Mouse (Mus musculus): ENCODE data around the gene Traf7. TPM values are rescaled to one million over a fixed set of nuclear protein-coding genes. Genes with fewer than 3 reads are reported as not detected.

Traf7 gene
- total RNA-seq (2021): 10 to 100 TPM; 47.2 to 60.9 TPM
- long read RNA-seq, experiment 1, transcript Traf7-215 (21 exons, 3,003 nt): major isoform, 17 of 82 reads
- long read RNA-seq, experiment 1, transcript Traf7-202 (20 exons, 2,504 nt): minor isoform, 6 of 82 reads
- long read RNA-seq, experiment 1, partial matches to known transcripts: 20 of 82 reads
- long read RNA-seq, experiment 1, other reads (novel, unspliced or antisense): 36 of 82 reads
- long read RNA-seq, experiment 2, transcript Traf7-215 (21 exons, 3,003 nt): major isoform, 11 of 56 reads
- long read RNA-seq, experiment 2, transcript Traf7-202 (20 exons, 2,504 nt): minor isoform, 6 of 56 reads
- long read RNA-seq, experiment 2, partial matches to known transcripts: 10 of 56 reads
- long read RNA-seq, experiment 2, other reads (novel, unspliced or antisense): 28 of 56 reads

DNA sequence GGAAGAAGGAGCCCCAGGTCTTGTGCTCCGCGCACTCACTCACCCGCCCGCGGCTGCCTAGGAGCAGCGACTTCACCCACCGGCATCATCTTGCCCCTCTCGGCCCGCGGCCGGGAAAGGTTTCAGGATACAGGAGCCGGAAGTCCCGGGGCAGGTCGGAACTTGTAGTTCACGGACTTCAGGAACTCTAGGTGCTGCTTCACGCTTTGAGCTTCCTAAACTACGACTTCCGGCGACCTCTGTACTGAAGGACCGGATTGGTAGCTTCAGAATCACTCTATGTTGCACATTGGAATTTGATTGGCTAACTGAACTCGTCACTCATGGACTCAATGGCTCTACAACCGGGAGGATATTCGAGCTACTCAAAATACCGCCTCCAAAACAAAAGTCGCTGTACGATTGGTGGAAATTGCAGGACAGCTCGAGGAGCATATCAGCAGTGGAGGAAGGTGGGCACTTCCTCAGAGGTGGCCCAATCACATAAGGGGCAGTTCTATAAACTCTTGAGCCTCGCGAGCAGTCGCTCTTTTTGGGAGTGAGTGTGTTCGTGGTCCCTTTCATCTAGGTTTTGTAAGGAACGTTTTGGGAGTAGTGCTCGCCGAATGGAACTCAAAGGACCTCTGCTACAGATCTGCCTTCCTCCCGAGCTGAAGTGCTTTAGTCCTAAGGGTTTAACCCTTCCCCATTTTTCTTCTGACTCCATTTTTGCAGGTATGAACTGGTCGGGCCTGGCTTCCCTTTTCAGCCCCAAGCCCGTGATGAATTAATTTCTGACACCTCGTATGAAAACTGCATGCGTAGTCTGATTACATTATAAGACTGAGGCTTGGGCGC, at the start of gene Traf7:
Gene Traf7 (minus strand): TSS at position 216 of the 837 bp plus-strand sequence.
- DNase-seq: peak; percentile 85

GRCm38 (mm10) chr17:24573811-24574210, 46.1 kb upstream of the Traf7 start:
- no peak for DNase-seq

- DNase-seq: no peak
Observed at GRCm38 (mm10) chr17:24572651-24573245, 45.0 kb upstream of the Traf7 start.

DNA sequence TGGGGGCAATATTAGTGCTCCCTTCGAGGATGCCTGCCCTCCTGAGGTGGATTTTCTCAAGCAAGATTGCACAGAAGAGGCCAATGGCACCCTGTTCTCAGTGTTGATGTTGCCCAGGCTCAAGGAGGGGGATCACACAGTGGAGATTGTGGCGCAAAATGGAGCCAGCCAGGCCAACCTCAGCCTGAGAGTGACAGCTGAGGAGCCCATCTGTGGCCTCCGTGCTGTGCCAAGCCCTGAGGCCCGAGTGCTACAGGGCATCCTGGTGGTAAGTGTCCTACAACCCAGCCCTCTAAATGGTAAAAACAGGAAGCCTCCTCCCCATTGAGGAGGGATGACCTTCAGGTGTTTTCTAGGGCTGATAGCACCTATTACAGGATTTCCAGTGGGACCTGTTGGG, 42.1 kb upstream of the Traf7 start:
- DNase-seq: no peak

DNA sequence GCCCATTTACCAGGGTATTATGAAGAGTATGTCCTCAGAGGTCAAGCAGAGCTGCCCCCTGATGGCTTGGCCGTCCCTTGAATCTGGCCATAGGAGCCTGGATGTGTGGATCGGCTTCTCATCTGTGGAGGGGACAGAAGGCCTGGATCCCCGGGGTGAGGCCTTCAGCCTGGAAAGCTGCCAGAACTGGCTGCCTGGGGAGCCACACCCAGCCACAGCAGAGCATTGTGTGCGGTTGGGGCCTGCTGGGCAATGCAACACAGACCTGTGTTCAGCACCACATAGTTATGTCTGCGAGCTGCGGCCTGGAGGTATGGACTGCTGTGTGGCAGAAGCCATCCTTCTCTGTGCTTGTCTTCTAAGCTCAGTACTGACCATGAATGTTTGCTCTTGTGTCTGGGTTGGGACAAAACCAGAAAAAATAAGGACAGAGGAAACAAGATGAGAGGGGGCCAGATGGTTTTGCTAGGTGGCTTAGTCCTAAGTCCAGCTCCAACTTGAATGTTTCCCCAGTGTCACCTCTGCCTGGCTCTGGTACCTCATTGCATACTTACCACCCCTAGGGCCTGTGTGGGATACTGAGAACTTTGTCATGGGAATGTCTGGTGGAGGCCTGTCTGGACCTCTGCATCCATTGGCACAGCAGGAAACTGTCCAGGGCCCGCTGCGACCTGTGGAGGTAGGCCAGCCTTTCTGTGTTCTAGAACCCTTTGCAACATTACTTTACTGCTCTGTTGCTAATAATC, 39.5 kb upstream of the Traf7 start:
- DNase-seq: peak; percentile 44

DNA sequence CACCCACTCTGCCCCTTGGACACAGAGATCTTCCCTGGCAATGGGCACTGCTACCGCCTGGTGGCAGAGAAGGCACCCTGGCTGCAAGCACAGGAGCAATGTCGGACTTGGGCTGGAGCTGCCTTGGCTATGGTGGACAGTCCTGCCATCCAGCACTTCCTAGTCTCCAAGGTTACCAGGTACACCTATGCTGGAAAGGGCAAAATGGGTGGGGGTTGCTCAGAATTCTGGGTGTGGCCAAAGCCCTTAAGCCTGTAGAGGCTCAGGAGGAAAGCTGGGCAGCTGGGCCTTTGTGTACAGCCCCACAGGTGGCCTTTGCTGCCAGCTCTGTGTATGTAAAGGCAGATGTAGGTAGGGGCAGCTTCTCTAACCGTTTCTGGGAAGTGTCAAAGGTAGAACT, 38.1 kb upstream of the Traf7 start:
- no peak for DNase-seq

DNA sequence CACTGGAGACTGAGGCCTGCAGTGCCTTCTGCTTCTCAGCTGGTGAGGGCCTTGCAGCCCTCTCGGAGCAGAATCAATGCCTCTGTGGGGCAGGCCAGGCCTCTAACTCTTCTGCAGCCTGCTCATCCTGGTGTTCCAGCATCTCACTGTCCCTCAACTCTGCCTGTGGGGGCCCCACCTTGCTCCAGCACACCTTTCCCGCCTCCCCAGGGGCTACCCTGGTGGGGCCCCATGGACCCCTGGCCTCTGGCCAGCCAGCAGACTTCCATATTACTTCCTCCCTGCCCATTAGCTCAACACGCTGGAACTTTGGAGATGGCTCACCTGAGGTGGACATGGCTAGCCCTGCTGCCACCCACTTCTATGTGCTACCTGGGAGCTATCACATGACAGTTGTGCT, 37.4 kb upstream of the Traf7 start:
- no peak for DNase-seq

DNA sequence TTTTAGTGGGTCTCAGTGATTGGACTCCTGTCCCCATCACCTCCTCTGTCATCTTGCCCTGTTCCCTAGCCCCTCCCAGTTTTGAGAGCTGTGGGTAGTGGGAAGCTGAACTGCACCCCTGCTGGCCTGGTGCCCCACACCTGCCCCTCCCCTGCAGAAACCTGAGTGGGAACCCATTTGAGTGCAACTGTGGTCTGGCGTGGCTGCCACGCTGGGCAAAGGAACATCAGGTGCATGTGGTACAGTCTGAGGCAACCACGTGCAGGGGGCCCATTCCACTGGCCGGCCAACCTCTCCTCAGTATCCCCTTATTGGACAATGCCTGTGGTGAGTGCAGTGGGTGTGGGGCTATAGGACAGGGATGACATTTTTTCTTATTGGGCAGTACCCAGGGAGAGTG, 36.7 kb upstream of the Traf7 start:
- no peak for DNase-seq

GRCm38 (mm10) chr17:24563638-24564037, 35.9 kb upstream of the Traf7 start:
- no peak for DNase-seq

GRCm38 (mm10) chr17:24561592-24561991, 33.9 kb upstream of the Traf7 start:
- DNase-seq: no peak

DNA sequence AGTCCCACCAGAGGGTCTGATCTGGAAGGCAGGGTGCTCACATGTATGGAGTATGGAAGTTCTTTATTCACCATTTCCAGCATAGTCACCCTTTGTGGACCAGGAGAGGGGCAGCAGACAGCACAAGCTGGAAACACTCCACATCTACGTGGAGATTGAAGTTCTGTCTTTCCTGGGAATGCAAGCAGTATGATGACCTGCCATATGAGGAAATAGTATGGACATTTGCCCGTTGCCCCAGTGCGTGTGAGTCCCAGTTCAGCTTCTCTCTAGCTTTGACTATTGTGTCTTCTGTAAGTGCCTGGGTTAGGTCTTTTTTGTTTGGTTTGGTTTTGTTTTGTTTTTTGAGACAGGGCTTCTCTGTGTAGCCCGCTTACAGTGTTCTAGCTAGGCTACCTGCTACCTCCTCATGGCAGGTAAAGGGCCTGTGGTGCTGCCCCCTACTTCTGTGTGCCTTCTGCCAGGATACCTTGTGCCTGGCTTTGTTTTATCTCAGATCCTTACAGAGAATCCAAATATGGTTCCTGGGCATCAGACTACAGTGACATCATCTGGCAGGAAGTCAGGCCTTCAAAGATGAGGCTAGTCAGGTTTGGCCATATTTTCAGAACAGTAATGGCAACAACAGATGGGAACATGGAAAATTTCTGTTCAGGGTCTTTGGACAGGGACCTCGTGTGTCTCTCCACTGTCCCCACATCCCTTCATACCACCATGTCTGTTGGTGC, 32.7 kb upstream of the Traf7 start:
- DNase-seq: no peak

- DNase-seq: peak; percentile 41
Observed at GRCm38 (mm10) chr17:24559146-24559545, 31.4 kb upstream of the Traf7 start.

- DNase-seq: no peak
Observed at GRCm38 (mm10) chr17:24558600-24559099, 30.9 kb upstream of the Traf7 start.

- DNase-seq: peak; percentile 42
Observed at GRCm38 (mm10) chr17:24557091-24557490, 29.4 kb upstream of the Traf7 start.

- no peak for DNase-seq
Observed at GRCm38 (mm10) chr17:24551050-24551444, 23.3 kb upstream of the Traf7 start.

- DNase-seq: peak; percentile 79
Observed at GRCm38 (mm10) chr17:24550416-24551049, 22.8 kb upstream of the Traf7 start.

GRCm38 (mm10) chr17:24549618-24550415, 22.1 kb upstream of the Traf7 start, which contains the start of gene Pkd1:
Gene Pkd1 (plus strand): TSS chr17:24549834.
- DNase-seq: peak; percentile 96

DNA sequence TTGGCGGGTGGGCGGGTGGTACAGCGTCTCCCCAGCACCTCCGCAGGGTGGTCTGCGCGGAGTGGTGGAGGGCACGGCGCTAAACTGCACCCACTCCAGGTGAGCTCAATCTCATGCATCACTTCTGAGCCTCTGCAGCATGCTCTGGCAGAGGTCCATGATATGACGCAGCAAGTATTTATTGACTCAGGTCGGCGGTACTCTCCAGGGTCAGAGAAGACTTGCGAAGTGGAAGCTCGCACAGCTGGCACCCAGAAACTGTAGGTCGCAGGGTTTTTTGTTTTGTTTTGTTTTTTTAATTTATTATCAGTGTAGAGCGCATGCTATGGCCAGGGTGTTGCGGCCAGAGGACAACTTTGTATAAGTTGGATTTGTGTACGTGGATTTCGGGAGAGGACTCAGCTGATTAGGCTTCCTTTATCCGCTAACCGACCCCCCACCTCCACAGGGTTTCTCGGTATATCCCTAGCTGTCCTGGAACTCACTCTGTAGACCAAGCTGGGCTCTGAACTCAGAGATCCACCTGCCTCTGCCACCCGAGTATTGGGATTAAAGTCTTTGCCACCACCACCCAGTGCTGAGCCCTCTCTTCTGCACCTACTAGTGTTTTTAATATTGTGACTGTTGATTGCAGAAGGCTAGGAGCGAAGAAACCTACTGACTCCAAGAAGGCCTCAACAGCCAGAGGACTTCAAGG, 21.3 kb upstream of the Traf7 start:
- no peak for DNase-seq

GRCm38 (mm10) chr17:24548435-24548834, 20.7 kb upstream of the Traf7 start:
- DNase-seq: no peak

All from gastrocnemius, postnatal 10 days (tissue).